Mouse (Mus musculus) CH12.LX (cell line): ENCODE measurements around the gene Vhl. TPM values are rescaled to one million over a fixed set of nuclear protein-coding genes. Genes with fewer than 3 reads are reported as not detected.

Experiments used
- DNase-seq: peaks from one replicate; pipeline ENCODE4 v3.0.0-alpha.2; 2013; ENCODE audit errors: extremely low read depth
- H3K27ac ChIP-seq: 2 replicates; pipeline ENCODE4 v1.5.1; 2012; ENCODE audit warnings: low read depth, mild to moderate bottlenecking, control low read depth, moderate library complexity; ENCODE audit not compliant: insufficient read depth
- H3K27me3 ChIP-seq: replicated peaks from 2 replicates; pipeline ENCODE3; 2012; ENCODE audit warnings: inconsistent platforms
- H3K36me3 ChIP-seq, 2 experiments: replicated peaks in 1 of 2; 2 replicates each; pipeline versions ENCODE3 to v1.6.1; 2012; ENCODE audit warnings: inconsistent platforms in 1 of 2, low read length in 1 of 2, mild to moderate bottlenecking in 1 of 2, mixed read lengths in 1 of 2, moderate library complexity in 1 of 2; ENCODE audit not compliant: control insufficient read depth in 1 of 2, insufficient read depth in 1 of 2
- H3K4me1 ChIP-seq, 2 experiments: 2 replicates each; pipeline ENCODE4 v1.6.1; 2012; ENCODE audit warnings: inconsistent platforms in 1 of 2, moderate library complexity in 1 of 2; ENCODE audit not compliant: insufficient read depth in 2 of 2, control insufficient read depth in 1 of 2
- H3K4me2 ChIP-seq: 2 replicates; pipeline ENCODE4 v1.6.1; 2012; ENCODE audit warnings: low read depth, mild to moderate bottlenecking, control low read depth; ENCODE audit not compliant: poor library complexity, insufficient read depth, severe bottlenecking
- H3K4me3 ChIP-seq, 3 experiments: fragments of 150-350 bp in 1 of 3; sonication (generic) in 1 of 3; replicated peaks in 1 of 3; 2 replicates each; pipeline versions ENCODE3 to v1.5.1; 2011 to 2012; ENCODE audit warnings: low read depth in 2 of 3, low read length in 2 of 3, mild to moderate bottlenecking in 2 of 3, moderate library complexity in 2 of 3, control low read depth in 1 of 3, improper control_type of control experiment in 1 of 3, inconsistent platforms in 1 of 3, mixed read lengths in 1 of 3; ENCODE audit not compliant: poor library complexity in 1 of 3
- H3K79me2 ChIP-seq: replicated peaks from 2 replicates; pipeline ENCODE4 v1.6.1; 2012; ENCODE audit warnings: mild to moderate bottlenecking, moderate library complexity; ENCODE audit not compliant: control insufficient read depth, poor library complexity, insufficient read depth, severe bottlenecking; ENCODE audit errors: extremely low read depth
- H3K9ac ChIP-seq: 2 replicates; pipeline ENCODE4 v1.6.1; 2012; ENCODE audit warnings: low read depth, mild to moderate bottlenecking, control low read depth, moderate library complexity; ENCODE audit not compliant: insufficient read depth
- H3K9me3 ChIP-seq: replicated peaks from 2 replicates; pipeline ENCODE3; 2012; ENCODE audit warnings: low read length, inconsistent platforms, mixed read lengths
- BHLHE40 ChIP-seq: IDR thresholded peaks from 2 replicates; pipeline ENCODE4 v1.6.1; 2011; ENCODE audit warnings: mild to moderate bottlenecking, low read depth, low read length, improper control_type of control experiment
- CHD1 ChIP-seq: IDR thresholded peaks from 2 replicates; pipeline ENCODE4 v1.6.1; 2012; ENCODE audit warnings: low read depth, low read length, improper control_type of control experiment, inconsistent platforms
- CHD2 ChIP-seq: IDR thresholded peaks from 2 replicates; pipeline ENCODE4 v1.6.1; 2011; ENCODE audit warnings: low read length, improper control_type of control experiment
- CTCF ChIP-seq, 2 experiments: IDR thresholded peaks in 1 of 2; conservative IDR thresholded peaks in 1 of 2; 2 replicates each; pipeline ENCODE4 v1.5.1; 2011 to 2012; ENCODE audit warnings: low read depth in 2 of 2, low read length in 2 of 2, improper control_type of control experiment in 1 of 2, inconsistent platforms in 1 of 2, mild to moderate bottlenecking in 1 of 2, moderate library complexity in 1 of 2
- E2F4 ChIP-seq: IDR thresholded peaks from 2 replicates; pipeline ENCODE4 v1.6.1; 2011; ENCODE audit warnings: low read depth, low read length, improper control_type of control experiment; ENCODE audit not compliant: insufficient replicate concordance
- ELF1 ChIP-seq: IDR thresholded peaks from 2 replicates; pipeline ENCODE4 v1.6.1; 2014; ENCODE audit warnings: low read depth, mild to moderate bottlenecking, inconsistent platforms, low read length, improper control_type of control experiment
- EP300 ChIP-seq: IDR thresholded peaks from 2 replicates; pipeline ENCODE4 v1.6.1; 2011; ENCODE audit warnings: low read length, improper control_type of control experiment
- ETS1 ChIP-seq: conservative IDR thresholded peaks from 2 replicates; pipeline ENCODE4 v1.6.1; 2012; ENCODE audit warnings: low read depth, mild to moderate bottlenecking, inconsistent platforms, low read length, improper control_type of control experiment, moderate library complexity
- GABPA ChIP-seq: IDR thresholded peaks from 2 replicates; pipeline ENCODE4 v1.6.1; 2012; ENCODE audit warnings: low read depth, low read length, improper control_type of control experiment, inconsistent platforms; ENCODE audit not compliant: insufficient replicate concordance
- HCFC1 ChIP-seq: IDR thresholded peaks from 2 replicates; pipeline ENCODE4 v1.6.1; 2012; ENCODE audit warnings: low read depth, mild to moderate bottlenecking, inconsistent platforms, low read length, improper control_type of control experiment
- IRF4 ChIP-seq: IDR thresholded peaks from 2 replicates; pipeline ENCODE4 v1.6.1; 2014; ENCODE audit warnings: low read depth, mild to moderate bottlenecking, inconsistent platforms, low read length, improper control_type of control experiment
- JUN ChIP-seq: IDR thresholded peaks from 2 replicates; pipeline ENCODE4 v1.6.1; 2011; ENCODE audit warnings: low read depth, mild to moderate bottlenecking, low read length, improper control_type of control experiment, moderate library complexity; ENCODE audit not compliant: insufficient read depth
- JUND ChIP-seq: conservative IDR thresholded peaks from 2 replicates; pipeline ENCODE4 v1.6.1; 2011; ENCODE audit warnings: low read depth, low read length, improper control_type of control experiment
- KAT2A ChIP-seq: IDR thresholded peaks from 2 replicates; pipeline ENCODE4 v1.6.1; 2012; ENCODE audit warnings: low read length, improper control_type of control experiment, inconsistent platforms; ENCODE audit not compliant: insufficient replicate concordance
- MAFK ChIP-seq: IDR thresholded peaks from 2 replicates; pipeline ENCODE4 v1.6.1; 2011; ENCODE audit warnings: low read length, improper control_type of control experiment; ENCODE audit not compliant: insufficient replicate concordance
- MAX ChIP-seq: IDR thresholded peaks from 2 replicates; pipeline ENCODE4 v1.6.1; 2011; ENCODE audit warnings: low read length, improper control_type of control experiment
- MAZ ChIP-seq: IDR thresholded peaks from 2 replicates; pipeline ENCODE4 v1.6.1; 2012; ENCODE audit warnings: low read depth, mild to moderate bottlenecking, inconsistent platforms, low read length, improper control_type of control experiment, moderate library complexity
- MEF2A ChIP-seq: IDR thresholded peaks from 2 replicates; pipeline ENCODE4 v1.6.1; 2014; ENCODE audit warnings: low read depth, mild to moderate bottlenecking, inconsistent platforms, low read length, improper control_type of control experiment, borderline replicate concordance
- MXI1 ChIP-seq: IDR thresholded peaks from 2 replicates; pipeline ENCODE4 v1.6.1; 2011; ENCODE audit warnings: mild to moderate bottlenecking, low read depth, low read length, improper control_type of control experiment
- MYC ChIP-seq: IDR thresholded peaks from 2 replicates; pipeline ENCODE4 v1.6.1; 2011; ENCODE audit warnings: low read depth, mild to moderate bottlenecking, improper control_type of control experiment, low read length
- NELFE ChIP-seq: IDR thresholded peaks from 2 replicates; pipeline ENCODE4 v1.6.1; 2011; ENCODE audit warnings: low read depth, low read length, improper control_type of control experiment
- NRF1 ChIP-seq: IDR thresholded peaks from 2 replicates; pipeline ENCODE4 v1.6.1; 2014; ENCODE audit warnings: low read depth, mild to moderate bottlenecking, inconsistent platforms, low read length, improper control_type of control experiment, moderate library complexity
- PAX5 ChIP-seq: IDR thresholded peaks from 2 replicates; pipeline ENCODE4 v1.6.1; 2012; ENCODE audit warnings: low read length, inconsistent platforms, mixed read lengths
- POLR2A ChIP-seq: IDR thresholded peaks from 2 replicates; pipeline ENCODE4 v1.6.1; 2011; ENCODE audit warnings: low read depth, mild to moderate bottlenecking, improper control_type of control experiment, low read length
- POLR2AphosphoS2 ChIP-seq: IDR thresholded peaks from 2 replicates; pipeline ENCODE4 v1.6.1; 2011; ENCODE audit warnings: low read depth, low read length, improper control_type of control experiment
- RAD21 ChIP-seq: IDR thresholded peaks from 2 replicates; pipeline ENCODE4 v1.6.1; 2011; ENCODE audit warnings: low read depth, mild to moderate bottlenecking, low read length, improper control_type of control experiment, moderate library complexity
- RCOR1 ChIP-seq: conservative IDR thresholded peaks from 2 replicates; pipeline ENCODE4 v1.6.1; 2012; ENCODE audit warnings: low read depth, mild to moderate bottlenecking, inconsistent platforms, low read length, improper control_type of control experiment
- SIN3A ChIP-seq: IDR thresholded peaks from 2 replicates; pipeline ENCODE4 v1.6.1; 2012; ENCODE audit warnings: low read length, improper control_type of control experiment, inconsistent platforms
- SMC3 ChIP-seq: IDR thresholded peaks from 2 replicates; pipeline ENCODE4 v1.6.1; 2011; ENCODE audit warnings: low read depth, low read length, improper control_type of control experiment
- TBP ChIP-seq: conservative IDR thresholded peaks from 2 replicates; pipeline ENCODE4 v1.6.1; 2011; ENCODE audit warnings: low read depth, low read length, improper control_type of control experiment
- TCF12 ChIP-seq: IDR thresholded peaks from 2 replicates; pipeline ENCODE4 v1.6.1; 2014; ENCODE audit warnings: low read depth, mild to moderate bottlenecking, inconsistent platforms, low read length, improper control_type of control experiment
- UBTF ChIP-seq: IDR thresholded peaks from 2 replicates; pipeline ENCODE4 v1.6.1; 2012; ENCODE audit warnings: low read depth, mild to moderate bottlenecking, inconsistent platforms, low read length, improper control_type of control experiment, moderate library complexity
- USF1 ChIP-seq: IDR thresholded peaks from 2 replicates; pipeline ENCODE4 v1.6.1; 2014; ENCODE audit warnings: low read depth, mild to moderate bottlenecking, inconsistent platforms, low read length, improper control_type of control experiment
- USF2 ChIP-seq: conservative IDR thresholded peaks from 2 replicates; pipeline ENCODE4 v1.6.1; 2011; ENCODE audit warnings: low read depth, low read length, improper control_type of control experiment
- ZC3H11A ChIP-seq: IDR thresholded peaks from 2 replicates; pipeline ENCODE4 v1.6.1; 2012; ENCODE audit warnings: low read depth, mild to moderate bottlenecking, inconsistent platforms, low read length, improper control_type of control experiment
- ZKSCAN1 ChIP-seq: IDR thresholded peaks from 2 replicates; pipeline ENCODE4 v1.6.1; 2012; ENCODE audit warnings: low read depth, inconsistent platforms, low read length, improper control_type of control experiment, borderline replicate concordance
- ZMIZ1 ChIP-seq: IDR thresholded peaks from 2 replicates; pipeline ENCODE4 v1.6.1; 2012; ENCODE audit warnings: low read depth, mild to moderate bottlenecking, inconsistent platforms, low read length, improper control_type of control experiment
- ZNF384 ChIP-seq: IDR thresholded peaks from 2 replicates; pipeline ENCODE4 v1.6.1; 2012; ENCODE audit warnings: low read depth, low read length, improper control_type of control experiment, inconsistent platforms
- dilution Hi-C: fragments of 300-500 bp; cut with MboI; formaldehyde crosslinking; loops from 2 replicates; pipeline ENCODE4 v1.14.3; 2020; ENCODE audit warnings: low sequenced_read_pairs; ENCODE audit not compliant: extremely low pct_unique_long_range_greater_than_20kb, extremely low pct_ligation_motif_present
- in situ Hi-C: fragments of 300-500 bp; cut with MboI; formaldehyde crosslinking; loops from 3 replicates; pipeline ENCODE4 v1.14.3; 2019; ENCODE audit warnings: low sequenced_read_pairs, low pct_ligation_motif_present, low pct_unique_long_range_greater_than_20kb, mixed read lengths
- polyA plus RNA-seq: library from polyadenylated mRNA; unstranded; fragments of >175 nt; gene quantifications from 2 replicates; pipeline ENCODE4 v1.2.1, GENCODE M21; 2012; ENCODE audit warnings: low read depth; ENCODE audit not compliant: insufficient read length
- total RNA-seq, 2 experiments: library from RNA; depleted of rRNA; stranded (reverse); fragments of 300-350 nt in 1 of 2; fragments of >200 nt in 1 of 2; gene quantifications; 2 replicates each; pipeline ENCODE4 v1.2.3; 2012 to 2014

The Vhl gene
- total and polyA plus RNA-seq, 3 experiments: 14.2 to 36.6 (median 23.1) TPM

GRCm38 (mm10) chr6:113660492-113661352 lies 37.0 kb downstream of the Vhl start:
- H3K27me3 ChIP-seq: no peaks in the 10 kb centered on the region
- H3K4me3 ChIP-seq: peak overlapping the region; percentile 49 to 60 (median 57)
- H3K4me2 ChIP-seq: peak overlapping the region; percentile 68
- in situ Hi-C loops (no loop called here), dilution Hi-C loops (no loop called here)
- H3K9me3 ChIP-seq: peaks cover 8% of the 10 kb centered on the region
- peak overlapping the region; percentile 69 for H3K9ac ChIP-seq
- H3K4me1 ChIP-seq: peaks cover 50 to 73% of the 10 kb centered on the region in 2 experiments
- H3K36me3 ChIP-seq: peaks cover 14 to 36% of the 10 kb centered on the region in 2 experiments
- TF ChIP-seq MAZ (no peak), EP300 (no peak), CTCF (conservative IDR thresholded peaks at IDR 0.05 in 1 of 2, IDR thresholded peaks at IDR 0.05 in 1 of 2; ENCODE audit: low read depth in 2 of 2, low read length in 2 of 2) (no peak), E2F4 (no peak), POLR2A (peak; percentile 85), USF1 (no peak), ZMIZ1 (peak; percentile 7; the same call in 1 of the 2 replicates), JUND (peak; percentile 42; the same call in 1 of the 2 replicates), UBTF (no peak), CHD2 (no peak), PAX5 (no peak), SMC3 (no peak), JUN (no peak), CHD1 (no peak), ZKSCAN1 (no peak), KAT2A (no peak), USF2 (no peak), MEF2A (peak; percentile 19; the same call in 1 of the 2 replicates), NELFE (peak; percentile 82), IRF4 (0 out of 2 replicates have a peak, but pooled peaks have one; percentile 40), ELF1 (0 out of 2 replicates have a peak, but pooled peaks have one; percentile 22), MAFK (no peak), SIN3A (no peak; the same call in 1 of the 2 replicates), ZNF384 (no peak), MAX (no peak; the same call in 1 of the 2 replicates), MXI1 (0 out of 2 replicates have a peak, but pooled peaks have one; percentile 19), POLR2AphosphoS2 (peak; percentile 89; the same call in 1 of the 2 replicates), HCFC1 (peak; percentile 30; the same call in 1 of the 2 replicates), MYC (no peak; the same call in none of the 2 replicates), ZC3H11A (no peak), BHLHE40 (peak; percentile 30; the same call in 1 of the 2 replicates), GABPA (no peak), NRF1 (no peak), TBP (peak; percentile 98), ETS1 (peak; percentile 78), TCF12 (0 out of 2 replicates have a peak, but pooled peaks have one; percentile 35), RAD21 (no peak), RCOR1 (no peak)
- peak overlapping the region; percentile 99 for H3K27ac ChIP-seq
- peak; percentile 80 for DNase-seq
- H3K79me2 ChIP-seq: peaks cover 55% of the 10 kb centered on the region
